Mouse (Mus musculus) fibroblast of lung, adult 2 months (primary cell): ENCODE results near the gene Ndufa7.
"Not testable (repeated sequence)": the region's sequence is repeated elsewhere in the genome, so short reads cannot be mapped to it uniquely, and the experiment has no call there.

Source experiments
- DNase-seq: peaks from one replicate; pipeline ENCODE4 v3.0.0-alpha.2; 2011; ENCODE audit warnings: low read depth

Gene Ndufa7

GRCm38 (mm10) chr17:33884320-33884719, 59.9 kb downstream of the Ndufa7 start:
- not testable (repeated sequence) for DNase-seq

DNA sequence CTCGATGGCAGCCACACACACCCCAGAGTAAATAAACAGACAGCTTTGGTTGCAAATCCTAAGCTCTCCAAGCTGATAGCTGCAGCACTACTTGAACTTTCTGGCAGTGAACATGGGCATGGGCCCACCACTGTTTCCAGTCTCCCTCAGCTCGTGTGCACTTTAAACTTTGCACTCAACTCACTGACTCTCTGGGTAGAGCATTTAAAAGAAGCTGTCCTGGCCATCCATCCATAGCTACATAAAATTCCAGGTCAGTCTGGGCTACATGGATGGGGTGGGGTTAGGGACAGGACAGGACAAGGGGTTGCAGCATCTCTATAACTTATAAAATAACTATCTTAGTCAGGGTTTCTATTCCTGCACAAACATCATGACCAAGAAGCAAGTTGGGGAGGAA, 63.4 kb downstream of the Ndufa7 start:
- not testable (repeated sequence) for DNase-seq
